Comparison of ENCODE assay signal across 12 mouse cellular contexts in genomic region chr4:57953796-57954195, GRCm38 (mm10). TPM values are rescaled to one million over a fixed set of nuclear protein-coding genes. Genes with fewer than 3 reads are reported as not detected.
A peak's percentile ranks its signal among the peaks of the same experiment; 100 is the strongest.
DNase-seq lines count a peak whose midpoint lies in the region; ATAC-seq and TF ChIP-seq lines count a peak whose summit lies in the region.
"Had no signal": no experiment of that assay in that cellular context is flagged by ENCODE, and none has a peak within 500 bp of the region (broad histone marks: within the 10 kb centered on the region; RNA-seq: fewer than 3 reads in every experiment).

No protein-coding gene starts in this region.

- H3K27ac ChIP-seq in lung, postnatal 0 days (ENCODE audit: low read length), result no peak overlapping the region
- no peak overlapping the region for H3K27ac ChIP-seq in stomach, embryonic 15.5 days

- H3K9ac ChIP-seq in lung, postnatal 0 days (replicated peaks; ENCODE audit: low read depth), result no peak overlapping the region
- H3K9ac ChIP-seq in stomach, embryonic 15.5 days, result no peak overlapping the region

- H3K9me3 ChIP-seq in lung, postnatal 0 days (ENCODE audit: low read length), result no peaks in the 10 kb centered on the region
- no peaks in the 10 kb centered on the region for H3K9me3 ChIP-seq in stomach, embryonic 15.5 days

- DNase-seq in adrenal gland, adult 2 months, result peak; percentile 7
- no peak for DNase-seq in adrenal gland, postnatal 36 days
- no peak for DNase-seq in lung, postnatal 0 days (ENCODE audit: low spot score)
- no peak for DNase-seq in lung, postnatal 25 days (ENCODE audit: low spot score)
- DNase-seq in kidney, postnatal 10 days, result peak; percentile 19
- DNase-seq in thymus, postnatal 14 days, result no peak
- no peak for DNase-seq in left cerebral cortex, postnatal 25 days (ENCODE audit: low spot score in 2 of 2)
- DNase-seq: heart, adult 18-20 months had no signal

- no peak for TF ChIP-seq EP300 in lung, postnatal 0 days (IDR thresholded peaks at IDR 0.05)

- ATAC-seq in lung, postnatal 0 days, result no peak
- ATAC-seq in stomach, embryonic 15.5 days (ENCODE audit: insufficient read depth, low FRiP score, low read depth), result no peak

- H3K4me2 ChIP-seq in lung, postnatal 0 days (replicated peaks; ENCODE audit: low read depth, low read length), result peak overlapping the region; percentile 75; the same call in 1 of the 2 replicates
- H3K4me2 ChIP-seq in stomach, embryonic 15.5 days, result peak overlapping the region; percentile 63

- no peak for TF ChIP-seq CTCF in lung, postnatal 0 days (IDR thresholded peaks at IDR 0.05)

- intact Hi-C loops in left cerebral cortex, postnatal 25 days (cut with DNase I), result no loop called here

- H3K27me3 ChIP-seq in lung, postnatal 0 days (replicated peaks; ENCODE audit: insufficient read depth, low read length), result no peaks in the 10 kb centered on the region
- no peaks in the 10 kb centered on the region for H3K27me3 ChIP-seq in stomach, embryonic 15.5 days (replicated peaks)

- peaks cover 21% of the 10 kb centered on the region; the same call in 1 of the 2 replicates for H3K36me3 ChIP-seq in lung, postnatal 0 days (ENCODE audit: insufficient read depth, low read length)
- peaks cover 31% of the 10 kb centered on the region for H3K36me3 ChIP-seq in stomach, embryonic 15.5 days

- WGBS in lung, postnatal 0 days, result 92% methylated on average over 7 of the region's 7 CpGs
- 86% methylated on average over 7 of the region's 7 CpGs for WGBS in stomach, embryonic 15.5 days

- H3K4me3 ChIP-seq in lung, postnatal 0 days (ENCODE audit: low read depth, low read length), result no peak overlapping the region
- H3K4me3 ChIP-seq in stomach, embryonic 15.5 days (replicated peaks), result peak overlapping the region; percentile 9; the same call in 1 of the 2 replicates

- peaks cover 13% of the 10 kb centered on the region; the same call in 1 of the 2 replicates for H3K4me1 ChIP-seq in lung, postnatal 0 days (ENCODE audit: insufficient read depth, low read depth, low read length)
- peaks cover 19% of the 10 kb centered on the region for H3K4me1 ChIP-seq in stomach, embryonic 15.5 days

RNA-seq across cellular contexts. Expression of gene Txn1, which starts 2.4 kb away (rescaled TPM):
- 100 to 1,000 TPM; 264 to 311 TPM for total RNA-seq in adrenal gland, adult 2 months (2021)
- polyA plus RNA-seq in adrenal gland, adult 2 months (2012; rRNA removed), result 61.2 and 69.7 TPM in 2 replicates
- 100 to 1,000 TPM; 327 to 337 TPM for total RNA-seq in adrenal gland, postnatal 36 days (2021)
- polyA plus RNA-seq in lung, postnatal 0 days (2015; fragmentation: Nextera tagmentation; extraction: Ambion mirVana), result 380 and 393 TPM in 2 replicates
- 476 and 493 TPM in 2 replicates for polyA plus RNA-seq in stomach, embryonic 15.5 days (2015; fragmentation: Nextera tagmentation; extraction: Ambion mirVana)
- 100 to 1,000 TPM; 115 to 119 TPM for total RNA-seq in left cerebral cortex, postnatal 25 days (2021)

RNA-seq across cellular contexts. Expression of gene D630039A03Rik, which starts 37.7 kb away (rescaled TPM):
- 10 to 100 TPM; 11.5 to 11.6 TPM for total RNA-seq in adrenal gland, adult 2 months (2021)
- polyA plus RNA-seq in adrenal gland, adult 2 months (2012; rRNA removed), result 3.8 and 4.9 TPM in 2 replicates
- 10 to 100 TPM in 1 of 2 experiments, 1 to 10 TPM in 1; 9.8 to 15.0 TPM for total RNA-seq in adrenal gland, postnatal 36 days (2021)
- 2.7 and 3.0 TPM in 2 replicates for polyA plus RNA-seq in lung, postnatal 0 days (2015; fragmentation: Nextera tagmentation; extraction: Ambion mirVana)
- 10.4 and 11.4 TPM in 2 replicates for polyA plus RNA-seq in stomach, embryonic 15.5 days (2015; fragmentation: Nextera tagmentation; extraction: Ambion mirVana)
- under 1 TPM; 0.16 to 0.25 TPM for total RNA-seq in left cerebral cortex, postnatal 25 days (2021)
- total RNA-seq: megakaryocyte-erythroid progenitor cell, adult 5-6 weeks had no signal

RNA-seq across cellular contexts. Expression of gene Txndc8, which starts 55.1 kb away (rescaled TPM):
- total RNA-seq in adrenal gland, adult 2 months (2021), result not detected
- polyA plus RNA-seq in adrenal gland, adult 2 months (2012; rRNA removed), result not detected in 2 replicates
- total RNA-seq in adrenal gland, postnatal 36 days (2021), result not detected
- polyA plus RNA-seq in lung, postnatal 0 days (2015; fragmentation: Nextera tagmentation; extraction: Ambion mirVana), result not detected in 2 replicates
- not detected in 2 replicates for polyA plus RNA-seq in stomach, embryonic 15.5 days (2015; fragmentation: Nextera tagmentation; extraction: Ambion mirVana)
- not detected for total RNA-seq in left cerebral cortex, postnatal 25 days (2021)
- total RNA-seq: heart, adult 18-20 months; layer of hippocampus, postnatal 14 days; megakaryocyte-erythroid progenitor cell, adult 5-6 weeks had no signal
- polyA plus RNA-seq: urinary bladder, adult 2 months had no signal

Comparison
In these comparisons a context has a peak if more than half of its experiments do, and no peak if none do; other contexts are left out.
1. DNase-seq: peak in adrenal gland, adult 2 months (single experiment) and kidney, postnatal 10 days (single experiment); none in adrenal gland, postnatal 36 days (0 of 2), lung, postnatal 0 days (single experiment), lung, postnatal 25 days (single experiment), thymus, postnatal 14 days (single experiment) and left cerebral cortex, postnatal 25 days (0 of 2).
2. RNA of gene D630039A03Rik, which starts 37.7 kb away (total RNA-seq): 9.8 to 15.0 TPM in adrenal gland, postnatal 36 days and 11.5 to 11.6 TPM in adrenal gland, adult 2 months; 0.16 to 0.25 TPM in left cerebral cortex, postnatal 25 days; every median in the first group is over 4 times any median in the second.